Mouse (Mus musculus) heart, postnatal 0 days (tissue): ENCODE results near the gene Exosc6. TPM values are rescaled to one million over a fixed set of nuclear protein-coding genes. Genes with fewer than 3 reads are reported as not detected.

Source experiments
- ATAC-seq: fragments of 200-750 bp; cut with Nextera tagmentation; 2 replicates; pipeline ENCODE4 v1.8.0; 2017; ENCODE audit warnings: low read depth, moderate number of reproducible peaks, moderate library complexity; ENCODE audit not compliant: insufficient read depth
- DNase-seq: peaks from one replicate; pipeline ENCODE4 v3.0.0-alpha.2; 2016; ENCODE audit warnings: low spot score
- H3K27ac ChIP-seq: fragments of 300-500 bp; sonication (generic); 2 replicates; pipeline ENCODE4 v1.5.1; 2014; ENCODE audit warnings: low read depth, mild to moderate bottlenecking
- H3K27me3 ChIP-seq: fragments of 300-500 bp; sonication (generic); 2 replicates; pipeline ENCODE4 v1.6.1; 2014; ENCODE audit warnings: low read length, mixed read lengths; ENCODE audit not compliant: control insufficient read depth, insufficient read depth
- H3K36me3 ChIP-seq: fragments of 300-500 bp; sonication (generic); replicated peaks from 2 replicates; pipeline ENCODE4 v1.6.1; 2014; ENCODE audit warnings: low read length, mixed read lengths; ENCODE audit not compliant: control insufficient read depth, insufficient read depth
- H3K4me1 ChIP-seq: fragments of 300-500 bp; sonication (generic); 2 replicates; pipeline ENCODE4 v1.6.1; 2014; ENCODE audit warnings: antibody characterized with exemption; ENCODE audit not compliant: control insufficient read depth, insufficient read depth
- H3K4me2 ChIP-seq: fragments of 300-500 bp; sonication (generic); 2 replicates; pipeline ENCODE4 v1.6.1; 2014; ENCODE audit warnings: low read depth, mild to moderate bottlenecking, low read length, moderate library complexity
- H3K4me3 ChIP-seq: fragments of 300-500 bp; sonication (generic); 2 replicates; pipeline ENCODE4 v1.5.1; 2014; ENCODE audit warnings: low read depth, low read length
- H3K9ac ChIP-seq: fragments of 300-500 bp; sonication (generic); replicated peaks from 2 replicates; pipeline ENCODE4 v1.6.1; 2014; ENCODE audit warnings: low read depth, low read length, mixed read lengths
- H3K9me3 ChIP-seq: fragments of 300-500 bp; sonication (generic); replicated peaks from 2 replicates; pipeline ENCODE4 v1.6.1; 2016; ENCODE audit warnings: low read length; ENCODE audit not compliant: control insufficient read depth
- CTCF ChIP-seq: IDR thresholded peaks from 2 replicates; pipeline ENCODE4 v1.5.1; 2016; ENCODE audit warnings: antibody characterized with exemption, control low read depth, low read depth
- EP300 ChIP-seq: IDR thresholded peaks from 2 replicates; pipeline ENCODE4 v1.6.1; 2016; ENCODE audit warnings: antibody characterized with exemption, low read depth
- WGBS: fragments of 180-500 bp; shearing (Covaris S2); extraction: QIAGEN DNeasy Blood & Tissue Kit; methylation state at CpG from one replicate; pipeline ENCODE4 v1.1.7; 2014; 5-methylcytosine and 5-hydroxymethylcytosine counted together
- polyA plus RNA-seq: library from polyadenylated mRNA; unstranded; fragments of >200 nt; fragmentation: Nextera tagmentation; extraction: Ambion mirVana; gene quantifications from 2 replicates; pipeline ENCODE4 v1.2.1, GENCODE M21; 2015
- total RNA-seq: library from RNA; depleted of rRNA; stranded (reverse); fragments of >200 nt; gene quantifications from 2 replicates; pipeline ENCODE4 v1.2.3, GENCODE M21; 2014; ENCODE audit warnings: low replicate concordance

Gene Exosc6
- total and polyA plus RNA-seq, 2 experiments from 2014 or later: 0.38 to 7.1 TPM

- no peaks in the 10 kb centered on the region for H3K9me3 ChIP-seq
- no peak overlapping the region for H3K4me3 ChIP-seq
- WGBS: 78% methylated on average over 6 of the region's 6 CpGs
- no peak for DNase-seq
- H3K27me3 ChIP-seq: 0 out of 2 replicates have a peak, but pooled peaks cover 6% of the 10 kb centered on the region
- peaks cover 2% of the 10 kb centered on the region for H3K4me1 ChIP-seq
- no peaks in the 10 kb centered on the region for H3K36me3 ChIP-seq
- no peak overlapping the region for H3K27ac ChIP-seq
- TF ChIP-seq CTCF (no peak), EP300 (no peak)
- H3K4me2 ChIP-seq: no peak overlapping the region
- ATAC-seq: no peak
- H3K9ac ChIP-seq: no peak overlapping the region
These were observed 26.1 kb upstream of the Exosc6 start for GRCm38 (mm10) chr8:111030045-111030444.

DNA sequence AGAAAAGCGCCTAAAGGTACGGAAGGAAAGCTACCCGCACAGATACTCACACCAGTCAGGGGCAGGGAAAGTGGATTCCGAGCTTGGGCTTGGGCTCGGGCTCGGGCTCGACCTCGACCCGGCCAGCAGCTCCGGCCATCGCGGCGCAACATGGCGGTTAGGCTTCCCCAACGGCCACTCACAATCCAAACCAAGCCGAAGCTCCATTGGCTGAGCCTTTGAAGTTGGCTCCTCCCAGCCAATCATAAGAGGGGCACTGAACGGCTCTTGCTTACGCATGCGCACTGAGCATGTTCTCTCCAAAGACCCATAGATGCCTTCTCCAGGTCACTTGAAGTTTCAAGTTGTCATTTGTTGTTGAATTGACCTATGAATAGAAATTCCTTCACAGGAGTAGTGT is 24.6 kb upstream of the Exosc6 start, which contains the start of gene Ddx19b:
TSS of gene Ddx19b (minus strand) at position 180 of the 400 bp plus-strand sequence.
- H3K9ac ChIP-seq: no peak within 1 kb of the TSS
- no peak within 1 kb of the TSS for H3K4me3 ChIP-seq
- H3K4me1 ChIP-seq: peaks cover 8% of the 10 kb centered on the region
- H3K9me3 ChIP-seq: no peaks in the 10 kb centered on the region
- no peak for TF ChIP-seq EP300
- no peak for TF ChIP-seq CTCF
- no peak for DNase-seq
- H3K27ac ChIP-seq: no peak within 1 kb of the TSS
- ATAC-seq: no peak
- H3K36me3 ChIP-seq: peaks cover 2% of the 10 kb centered on the region; the same call in 1 of the 2 replicates
- WGBS: 90% methylated on average over 19 of the region's 19 CpGs
- H3K4me2 ChIP-seq: no peak within 1 kb of the TSS
- 0 out of 2 replicates have a peak, but pooled peaks cover 6% of the 10 kb centered on the region for H3K27me3 ChIP-seq

- TF ChIP-seq EP300: no peak
- no peak for TF ChIP-seq CTCF
- H3K4me1 ChIP-seq: peaks cover 8% of the 10 kb centered on the region
- 92% methylated on average over 7 of the region's 7 CpGs for WGBS
These were observed 23.2 kb upstream of the Exosc6 start, which contains the start of gene Aars for GRCm38 (mm10) chr8:111032916-111033315. TSS of gene Aars (plus strand) at chr8:111033144.

DNA sequence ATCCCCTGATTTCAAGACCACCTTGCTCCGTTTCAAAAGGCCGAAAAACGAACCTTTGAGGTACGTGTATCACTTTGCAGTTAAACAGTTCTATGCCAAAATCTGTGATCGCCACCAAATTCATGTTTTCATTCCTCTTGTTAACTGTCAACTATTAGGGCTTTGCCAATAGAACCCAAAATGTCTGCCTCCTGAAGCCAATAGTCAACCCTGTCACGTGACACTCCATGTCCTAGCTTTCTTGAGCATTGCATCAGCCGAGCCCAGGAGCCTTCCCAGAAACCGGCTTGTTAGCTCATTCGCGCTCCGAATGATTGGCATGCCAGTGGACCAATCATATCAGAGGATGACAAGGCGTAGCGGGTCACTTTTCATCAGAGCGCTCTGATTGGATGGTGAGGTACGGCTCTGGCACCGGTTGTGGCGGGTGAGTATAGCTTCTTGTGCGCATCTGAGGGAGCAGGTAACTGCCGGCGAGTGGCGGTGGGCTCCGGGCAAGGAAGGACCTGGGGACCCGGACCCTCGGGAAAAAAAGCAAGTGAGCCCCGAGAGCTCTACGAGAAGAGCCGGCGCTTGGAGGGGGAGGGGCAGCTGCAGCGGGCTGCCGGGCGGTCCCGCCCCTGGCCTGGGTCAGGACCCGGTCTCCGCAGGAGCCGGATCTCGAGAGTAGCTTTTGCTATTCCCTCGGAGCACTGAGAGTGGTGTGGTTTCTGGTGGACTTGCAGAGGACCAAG is 22.5 kb upstream of the Exosc6 start:
- Histone ChIP-seq H3K27me3 (0 out of 2 replicates have a peak, but pooled peaks cover 6% of the 10 kb centered on the region), H3K9ac (peak overlapping the region; percentile 82), H3K27ac (peak overlapping the region; percentile 83), H3K9me3 (no peaks in the 10 kb centered on the region), H3K4me2 (peak overlapping the region; percentile 73), H3K36me3 (peaks cover 17% of the 10 kb centered on the region), H3K4me3 (peak overlapping the region; percentile 97), H3K4me1 (peaks cover 8% of the 10 kb centered on the region)
- ATAC-seq: peak; percentile 99
- TF ChIP-seq CTCF (no peak), EP300 (no peak)
- 7% methylated on average over 37 of the region's 37 CpGs for WGBS
- DNase-seq: peak; percentile 99

More at GRCm38 (mm10) chr8:111032916-111033315, 23.2 kb upstream of the Exosc6 start, which contains the start of gene Aars:
- peak within 1 kb of the TSS; percentile 73 for H3K4me2 ChIP-seq
- no peaks in the 10 kb centered on the region for H3K9me3 ChIP-seq
- DNase-seq (no peak), ATAC-seq (no peak)
- H3K36me3 ChIP-seq: peaks cover 10% of the 10 kb centered on the region
- H3K27ac ChIP-seq: peak within 1 kb of the TSS; percentile 83
- H3K27me3 ChIP-seq: 0 out of 2 replicates have a peak, but pooled peaks cover 6% of the 10 kb centered on the region
- H3K4me3 ChIP-seq: peak within 1 kb of the TSS; percentile 97
- H3K9ac ChIP-seq: peak within 1 kb of the TSS; percentile 82

GRCm38 (mm10) chr8:111034276-111034675 is 21.9 kb upstream of the Exosc6 start:
- Histone ChIP-seq H3K4me1 (peaks cover 8% of the 10 kb centered on the region), H3K4me2 (peak overlapping the region; percentile 73), H3K27me3 (0 out of 2 replicates have a peak, but pooled peaks cover 6% of the 10 kb centered on the region), H3K4me3 (peak overlapping the region; percentile 97), H3K9me3 (no peaks in the 10 kb centered on the region), H3K36me3 (peaks cover 24% of the 10 kb centered on the region), H3K27ac (peak overlapping the region; percentile 83), H3K9ac (peak overlapping the region; percentile 82)
- 19% methylated on average over 12 of the region's 12 CpGs for WGBS
- no peak for DNase-seq
- TF ChIP-seq CTCF (no peak), EP300 (no peak)
- no peak for ATAC-seq
